Mouse (Mus musculus) neural tube, embryonic 14.5 days (tissue): ENCODE measurements at regions not wholly inside any gene's neighbourhood (a gene's known extent, or its start where the extent isn't known, plus 50 kb on each side); places are given as distances from the start of the nearest gene placed in this dataset.

Experiments used
- ATAC-seq: fragments of 200-750 bp; cut with Nextera tagmentation; 2 replicates; pipeline ENCODE4 v1.8.0; 2017; ENCODE audit warnings: low read depth, mild to moderate bottlenecking, moderate TSS enrichment, moderate library complexity
- H3K27ac ChIP-seq: fragments of 300-500 bp; sonication (generic); 2 replicates; pipeline ENCODE4 v1.5.1; 2014; ENCODE audit warnings: low read depth, mild to moderate bottlenecking, control low read depth, low read length, moderate library complexity, mixed read lengths
- H3K27me3 ChIP-seq: fragments of 300-500 bp; sonication (generic); 2 replicates; pipeline ENCODE4 v1.6.1; 2014; ENCODE audit warnings: low read length; ENCODE audit not compliant: control insufficient read depth, insufficient read depth
- H3K36me3 ChIP-seq: fragments of 300-500 bp; sonication (generic); 2 replicates; pipeline ENCODE4 v1.6.1; 2014; ENCODE audit warnings: low read length, mixed read lengths; ENCODE audit not compliant: control insufficient read depth, insufficient read depth
- H3K4me1 ChIP-seq: fragments of 300-500 bp; sonication (generic); 2 replicates; pipeline ENCODE4 v1.6.1; 2014; ENCODE audit warnings: low read length; ENCODE audit not compliant: control insufficient read depth, insufficient read depth
- H3K4me2 ChIP-seq: fragments of 300-500 bp; sonication (generic); 2 replicates; pipeline ENCODE4 v1.6.1; 2014; ENCODE audit warnings: mild to moderate bottlenecking, low read depth, low read length, control low read depth
- H3K4me3 ChIP-seq: fragments of 300-500 bp; sonication (generic); 2 replicates; pipeline ENCODE4 v1.5.1; 2014; ENCODE audit warnings: low read depth, low read length, control low read depth, mixed read lengths
- H3K9ac ChIP-seq: fragments of 300-500 bp; sonication (generic); replicated peaks from 2 replicates; pipeline ENCODE4 v1.6.1; 2014; ENCODE audit warnings: low read depth, mild to moderate bottlenecking, control low read depth, low read length, mixed read lengths
- H3K9me3 ChIP-seq: fragments of 300-500 bp; sonication (generic); 2 replicates; pipeline ENCODE4 v1.6.1; 2016; ENCODE audit warnings: low read length; ENCODE audit not compliant: control insufficient read depth
- WGBS: fragments of 180-500 bp; shearing (Covaris S2); extraction: QIAGEN DNeasy Blood & Tissue Kit; methylation state at CpG from one replicate; pipeline ENCODE4 v1.1.7; 2014; 5-methylcytosine and 5-hydroxymethylcytosine counted together

DNA sequence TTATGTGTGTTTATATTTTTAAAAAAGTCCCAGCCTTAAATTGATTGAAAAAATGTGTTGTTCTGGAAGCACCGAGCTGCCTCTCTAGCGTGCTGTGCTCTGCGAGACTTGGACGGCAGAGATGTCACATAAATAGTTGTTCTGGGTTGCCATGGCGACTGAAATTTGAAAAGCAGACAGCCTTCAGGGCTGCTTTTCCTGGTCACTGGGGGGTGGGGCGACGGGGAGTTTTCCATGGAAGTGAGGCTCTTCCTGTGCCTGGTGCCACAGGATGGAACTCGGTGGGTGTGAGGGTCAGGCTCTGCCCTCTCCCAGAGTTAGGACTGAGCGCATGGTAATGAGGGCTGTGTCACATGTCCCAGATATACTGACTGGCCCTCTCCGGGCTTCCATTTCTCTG is 84.7 kb upstream of the Gm26897 start:
- Histone ChIP-seq H3K4me1 (peaks cover 11% of the 10 kb centered on the region), H3K36me3 (no peaks in the 10 kb centered on the region), H3K9me3 (no peaks in the 10 kb centered on the region), H3K4me2 (no peak overlapping the region), H3K9ac (no peak overlapping the region), H3K27ac (no peak overlapping the region), H3K27me3 (no peaks in the 10 kb centered on the region), H3K4me3 (no peak overlapping the region)
- WGBS, result 7% methylated on average over 10 of the region's 10 CpGs
- 0 out of 2 replicates have a peak, but pooled peaks have one; percentile 42 for ATAC-seq

DNA sequence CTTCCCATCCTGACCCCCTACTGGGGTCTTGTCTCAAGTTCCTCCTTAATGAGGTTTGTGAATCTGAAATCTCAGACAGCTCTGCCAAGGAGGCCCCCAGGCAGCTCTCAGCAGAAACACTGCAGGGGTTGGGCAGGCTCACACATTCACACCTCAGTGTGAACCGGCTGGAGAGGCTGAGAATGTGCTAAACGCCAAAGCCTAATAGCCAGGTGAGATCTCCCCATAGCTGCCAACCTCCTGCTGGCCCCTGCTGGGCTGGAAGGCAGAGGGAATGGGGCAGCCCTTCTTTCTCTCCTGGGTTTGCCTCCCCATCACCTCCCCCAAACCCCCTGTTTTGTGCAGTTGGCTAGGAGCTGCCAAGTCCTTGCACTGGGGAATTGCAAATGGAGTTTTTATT is 81.3 kb upstream of the Gm26897 start:
- H3K27me3 ChIP-seq, result no peaks in the 10 kb centered on the region
- H3K4me1 ChIP-seq, result peaks cover 11% of the 10 kb centered on the region
- ATAC-seq, result no peak
- 9% methylated on average over 2 of the region's 2 CpGs for WGBS
- H3K9me3 ChIP-seq, result no peaks in the 10 kb centered on the region
- no peak overlapping the region for H3K9ac ChIP-seq
- H3K4me2 ChIP-seq, result no peak overlapping the region
- H3K36me3 ChIP-seq, result no peaks in the 10 kb centered on the region
- no peak overlapping the region for H3K27ac ChIP-seq
- H3K4me3 ChIP-seq, result no peak overlapping the region

- Histone ChIP-seq H3K27ac (no peak overlapping the region), H3K27me3 (no peaks in the 10 kb centered on the region), H3K36me3 (no peaks in the 10 kb centered on the region), H3K4me1 (peaks cover 15% of the 10 kb centered on the region), H3K4me3 (no peak overlapping the region), H3K4me2 (no peak overlapping the region), H3K9ac (no peak overlapping the region), H3K9me3 (no peaks in the 10 kb centered on the region)
- 79% methylated on average over 2 of the region's 2 CpGs for WGBS
- ATAC-seq, result no peak
These were observed 77.3 kb upstream of the Gm26897 start for GRCm38 (mm10) chr5:111656436-111656835.

DNA sequence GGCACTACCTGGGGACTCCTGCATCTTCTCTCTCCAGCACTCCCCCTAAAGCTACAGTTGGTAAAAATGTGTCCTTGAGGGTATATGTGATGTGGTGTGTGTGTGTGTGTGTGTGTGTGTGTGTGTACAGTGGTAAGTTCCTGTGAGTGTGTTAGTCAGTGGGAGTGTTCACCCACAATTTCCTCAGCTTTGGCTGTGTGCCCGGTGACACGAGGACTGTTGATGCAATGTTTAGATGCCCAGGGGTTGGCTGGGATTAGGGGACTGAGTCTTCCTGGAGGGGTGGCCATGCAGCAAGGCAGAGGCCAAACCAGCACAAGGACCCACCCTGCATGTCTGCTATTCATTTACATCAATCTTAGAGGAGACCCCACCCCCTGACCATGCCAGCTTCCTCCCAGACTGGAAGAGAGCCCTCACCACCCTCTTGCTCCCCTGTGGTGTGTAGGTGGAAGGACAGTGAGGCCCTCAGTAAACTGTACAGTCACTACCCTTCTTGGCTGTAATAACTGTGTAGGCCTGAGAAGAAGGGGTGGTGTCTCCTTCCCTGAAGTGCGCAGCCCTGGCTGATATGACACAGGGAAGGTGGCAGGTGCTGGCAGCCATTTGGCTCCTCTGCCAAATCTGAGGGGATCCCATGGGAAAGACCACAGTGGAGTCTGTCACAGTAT is 75.8 kb upstream of the Gm26897 start:
- no peak for ATAC-seq
- H3K9ac ChIP-seq, result no peak overlapping the region
- H3K4me3 ChIP-seq, result no peak overlapping the region
- H3K4me1 ChIP-seq, result peaks cover 23% of the 10 kb centered on the region
- no peak overlapping the region for H3K4me2 ChIP-seq
- no peaks in the 10 kb centered on the region for H3K36me3 ChIP-seq
- no peak overlapping the region for H3K27ac ChIP-seq
- no peaks in the 10 kb centered on the region for H3K27me3 ChIP-seq
- H3K9me3 ChIP-seq, result no peaks in the 10 kb centered on the region
- WGBS, result 65% methylated on average over 3 of the region's 3 CpGs

- Histone ChIP-seq H3K4me3 (no peak overlapping the region), H3K27me3 (no peaks in the 10 kb centered on the region), H3K27ac (no peak overlapping the region), H3K36me3 (no peaks in the 10 kb centered on the region), H3K4me1 (peaks cover 23% of the 10 kb centered on the region), H3K9me3 (no peaks in the 10 kb centered on the region), H3K4me2 (no peak overlapping the region), H3K9ac (no peak overlapping the region)
- whole genome bisulfite sequencing, result 90% methylated on average over 3 of the region's 3 CpGs
- ATAC-seq, result no peak
These were observed 74.5 kb upstream of the Gm26897 start for GRCm38 (mm10) chr5:111659229-111659628.

GRCm38 (mm10) chr5:111660447-111660846 is 73.3 kb upstream of the Gm26897 start:
- WGBS, result 24% methylated on average over 10 of the region's 10 CpGs

DNA sequence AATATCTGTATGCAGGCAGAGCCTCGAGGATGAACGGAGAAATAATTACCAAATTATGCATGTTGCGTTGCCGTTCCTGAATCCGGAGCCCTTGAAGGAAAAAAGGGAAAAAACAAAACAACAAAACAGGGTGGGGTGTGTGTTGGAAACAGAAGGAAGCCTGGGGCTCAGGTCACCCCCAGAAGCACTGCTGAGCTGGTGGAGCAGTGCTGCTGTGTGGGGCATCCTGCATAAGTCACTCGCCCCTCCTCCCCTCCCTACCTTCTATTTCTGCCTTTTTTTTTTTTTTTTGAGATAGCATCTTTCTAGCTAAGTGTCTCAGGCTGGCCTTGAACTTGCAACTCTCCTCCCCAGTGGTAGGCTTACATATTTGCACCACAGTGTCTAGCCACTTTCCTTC is 72.8 kb upstream of the Gm26897 start:
- Histone ChIP-seq H3K36me3 (no peaks in the 10 kb centered on the region), H3K9me3 (no peaks in the 10 kb centered on the region), H3K4me3 (no peak overlapping the region), H3K27ac (peak overlapping the region; percentile 69), H3K4me1 (peaks cover 23% of the 10 kb centered on the region), H3K4me2 (no peak overlapping the region), H3K27me3 (no peaks in the 10 kb centered on the region), H3K9ac (no peak overlapping the region)
- 32% methylated on average over 6 of the region's 6 CpGs for WGBS
- no peak for ATAC-seq

More at GRCm38 (mm10) chr5:111660447-111660846, 73.3 kb upstream of the Gm26897 start:
- no peaks in the 10 kb centered on the region for H3K36me3 ChIP-seq
- H3K9ac ChIP-seq, result 0 out of 2 replicates have a peak overlapping the region, but pooled peaks have one; percentile 7
- H3K27ac ChIP-seq, result peak overlapping the region; percentile 69
- ATAC-seq, result peak; percentile 83
- no peaks in the 10 kb centered on the region for H3K9me3 ChIP-seq
- H3K4me1 ChIP-seq, result peaks cover 23% of the 10 kb centered on the region
- no peaks in the 10 kb centered on the region for H3K27me3 ChIP-seq
- H3K4me2 ChIP-seq, result no peak overlapping the region
- H3K4me3 ChIP-seq, result no peak overlapping the region

- ATAC-seq, result no peak
These were observed 71.8 kb upstream of the Gm26897 start for GRCm38 (mm10) chr5:111661971-111662370.

GRCm38 (mm10) chr5:111663831-111664230 is 69.9 kb upstream of the Gm26897 start:
- peaks cover 23% of the 10 kb centered on the region for H3K4me1 ChIP-seq
- H3K9me3 ChIP-seq, result no peaks in the 10 kb centered on the region
- no peak overlapping the region for H3K27ac ChIP-seq
- WGBS, result 88% methylated on average over 7 of the region's 7 CpGs
- ATAC-seq, result no peak
- H3K9ac ChIP-seq, result no peak overlapping the region
- no peaks in the 10 kb centered on the region for H3K27me3 ChIP-seq
- H3K4me2 ChIP-seq, result no peak overlapping the region
- H3K36me3 ChIP-seq, result no peaks in the 10 kb centered on the region
- H3K4me3 ChIP-seq, result no peak overlapping the region

More at GRCm38 (mm10) chr5:111661971-111662370, 71.8 kb upstream of the Gm26897 start:
- H3K9ac ChIP-seq, result no peak overlapping the region
- H3K27ac ChIP-seq, result no peak overlapping the region
- no peaks in the 10 kb centered on the region for H3K36me3 ChIP-seq
- H3K4me3 ChIP-seq, result no peak overlapping the region
- H3K4me2 ChIP-seq, result no peak overlapping the region
- H3K27me3 ChIP-seq, result no peaks in the 10 kb centered on the region
- 22% methylated on average over 12 of the region's 12 CpGs for WGBS
- H3K9me3 ChIP-seq, result no peaks in the 10 kb centered on the region
- H3K4me1 ChIP-seq, result peaks cover 23% of the 10 kb centered on the region
